Comparison of ENCODE assay signal across 14 mouse cellular contexts in genomic region chr2:11336320-11336719, GRCm38 (mm10).
A peak's percentile ranks its signal among the peaks of the same experiment; 100 is the strongest.
DNase-seq lines count a peak whose midpoint lies in the region; ATAC-seq lines count a peak whose summit lies in the region.
"Had no signal": no experiment of that assay in that cellular context is flagged by ENCODE, and none has a peak within 500 bp of the region (broad histone marks: within the 10 kb centered on the region; RNA-seq: fewer than 3 reads in every experiment).

No protein-coding gene starts in this region.

- peak overlapping the region; percentile 33; the same call in 1 of the 2 replicates for H3K9ac ChIP-seq in heart, embryonic 13.5 days
- H3K9ac ChIP-seq in intestine, embryonic 15.5 days = no peak overlapping the region
- H3K9ac ChIP-seq: forebrain, postnatal 0 days; lung, embryonic 14.5 days; neural tube, embryonic 15.5 days had no signal

- DNase-seq in heart, postnatal 36 days = no peak
- DNase-seq in ovary, adult 18-20 months (ENCODE audit: low spot score) = peak; percentile 5
- DNase-seq in ovary, postnatal 10 days (ENCODE audit: low spot score) = no peak
- DNase-seq in testis, postnatal 14 days (ENCODE audit: low spot score) = peak; percentile 54
- no peak for DNase-seq in left cerebral cortex, postnatal 36 days (ENCODE audit: low spot score in 2 of 2)
- DNase-seq: cerebellum, postnatal 10 days; forebrain, postnatal 0 days; kidney, postnatal 36 days; lung, embryonic 14.5 days; right cerebral cortex, postnatal 25 days had no signal

- no peaks in the 10 kb centered on the region for H3K9me3 ChIP-seq in heart, embryonic 13.5 days
- no peaks in the 10 kb centered on the region for H3K9me3 ChIP-seq in intestine, embryonic 15.5 days
- H3K9me3 ChIP-seq: neural tube, embryonic 15.5 days had no signal

- peak overlapping the region; percentile 56 for H3K4me2 ChIP-seq in heart, embryonic 13.5 days
- H3K4me2 ChIP-seq in intestine, embryonic 15.5 days (replicated peaks) = no peak overlapping the region
- H3K4me2 ChIP-seq: lung, embryonic 14.5 days; neural tube, embryonic 15.5 days had no signal

- no peaks in the 10 kb centered on the region for H3K27me3 ChIP-seq in heart, embryonic 13.5 days (replicated peaks)
- H3K27me3 ChIP-seq in intestine, embryonic 15.5 days (replicated peaks) = no peaks in the 10 kb centered on the region
- H3K27me3 ChIP-seq: neural tube, embryonic 15.5 days had no signal

- 3% methylated on average over 8 of the region's 8 CpGs for WGBS in heart, embryonic 13.5 days
- WGBS in intestine, embryonic 15.5 days = 48% methylated on average over 8 of the region's 8 CpGs

- H3K4me3 ChIP-seq in heart, embryonic 13.5 days = peak overlapping the region; percentile 20
- H3K4me3 ChIP-seq in intestine, embryonic 15.5 days (replicated peaks) = no peak overlapping the region
- H3K4me3 ChIP-seq: left cerebral cortex, adult 2 months; neural tube, embryonic 15.5 days had no signal

- H3K4me1 ChIP-seq in heart, embryonic 13.5 days = peaks cover 18% of the 10 kb centered on the region
- no peaks in the 10 kb centered on the region for H3K4me1 ChIP-seq in intestine, embryonic 15.5 days (replicated peaks)
- H3K4me1 ChIP-seq: neural tube, embryonic 15.5 days had no signal

- no peak for ATAC-seq in heart, embryonic 13.5 days (ENCODE audit: extremely low read depth, insufficient number of reproducible peaks, low FRiP score, low TSS enrichment)
- ATAC-seq in intestine, embryonic 15.5 days = peak; percentile 53; the same call in 1 of the 2 replicates
- ATAC-seq: forebrain, postnatal 0 days had no signal

- peak overlapping the region; percentile 5; the same call in 1 of the 2 replicates for H3K27ac ChIP-seq in heart, embryonic 13.5 days (replicated peaks)
- H3K27ac ChIP-seq in intestine, embryonic 15.5 days = no peak overlapping the region
- H3K27ac ChIP-seq: left cerebral cortex, adult 2 months; neural tube, embryonic 15.5 days had no signal

- intact Hi-C loops in heart, postnatal 36 days (cut with DNase I) = no loop called here
- intact Hi-C loops in left cerebral cortex, postnatal 36 days (cut with DNase I) = no loop called here

- no peaks in the 10 kb centered on the region for H3K36me3 ChIP-seq in heart, embryonic 13.5 days
- H3K36me3 ChIP-seq in intestine, embryonic 15.5 days = no peaks in the 10 kb centered on the region
- H3K36me3 ChIP-seq: neural tube, embryonic 15.5 days had no signal

Comparison
In these comparisons a context has a peak if more than half of its experiments do, and no peak if none do; other contexts are left out.
1. DNase-seq: peak in ovary, adult 18-20 months (single experiment) and testis, postnatal 14 days (single experiment); none in heart, postnatal 36 days (0 of 2), ovary, postnatal 10 days (single experiment) and left cerebral cortex, postnatal 36 days (0 of 2).